Mouse (Mus musculus) central nervous system, embryonic 11.5 days (tissue): ENCODE measurements around the gene Camkv. TPM values are rescaled to one million over a fixed set of nuclear protein-coding genes. Genes with fewer than 3 reads are reported as not detected.

ENCODE experiments used
- polyA plus RNA-seq: library from polyadenylated mRNA; depleted of rRNA; stranded (reverse); fragments of >200 nt; gene quantifications from 2 replicates; pipeline ENCODE4 v1.2.3, GENCODE M21; 2012; rRNA removed

Gene Camkv
- polyA plus RNA-seq, result 11.2 and 14.5 TPM in 2 replicates

DNA sequence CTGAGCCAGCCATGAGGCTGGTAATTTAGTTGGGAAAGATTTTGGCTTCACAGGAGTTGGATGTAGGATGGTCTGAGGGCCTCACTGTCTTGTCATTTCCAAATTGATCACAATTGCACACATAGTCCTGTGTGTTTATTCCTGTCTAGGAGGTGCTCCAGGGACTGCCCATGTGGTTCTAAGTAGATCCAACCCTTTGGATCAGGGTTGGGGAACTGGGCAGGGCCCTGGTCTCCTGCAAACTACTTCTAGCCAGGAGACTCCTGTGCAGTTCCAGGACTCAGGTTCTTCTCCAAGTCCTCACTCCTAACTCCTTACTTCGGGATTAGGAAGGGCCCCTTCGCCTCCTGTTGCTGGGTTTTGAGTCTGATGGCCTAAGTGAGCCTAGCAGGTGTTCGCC is at the start of gene Camkv:
Gene Camkv, plus strand, starts transcription at position 301 of the 400 bp plus-strand sequence.

GRCm38 (mm10) chr9:107887804-107888266 is 47.6 kb upstream of the Camkv start, which contains the start of gene Mon1a:
Mon1a (plus strand) TSS chr9:107888151.

DNA sequence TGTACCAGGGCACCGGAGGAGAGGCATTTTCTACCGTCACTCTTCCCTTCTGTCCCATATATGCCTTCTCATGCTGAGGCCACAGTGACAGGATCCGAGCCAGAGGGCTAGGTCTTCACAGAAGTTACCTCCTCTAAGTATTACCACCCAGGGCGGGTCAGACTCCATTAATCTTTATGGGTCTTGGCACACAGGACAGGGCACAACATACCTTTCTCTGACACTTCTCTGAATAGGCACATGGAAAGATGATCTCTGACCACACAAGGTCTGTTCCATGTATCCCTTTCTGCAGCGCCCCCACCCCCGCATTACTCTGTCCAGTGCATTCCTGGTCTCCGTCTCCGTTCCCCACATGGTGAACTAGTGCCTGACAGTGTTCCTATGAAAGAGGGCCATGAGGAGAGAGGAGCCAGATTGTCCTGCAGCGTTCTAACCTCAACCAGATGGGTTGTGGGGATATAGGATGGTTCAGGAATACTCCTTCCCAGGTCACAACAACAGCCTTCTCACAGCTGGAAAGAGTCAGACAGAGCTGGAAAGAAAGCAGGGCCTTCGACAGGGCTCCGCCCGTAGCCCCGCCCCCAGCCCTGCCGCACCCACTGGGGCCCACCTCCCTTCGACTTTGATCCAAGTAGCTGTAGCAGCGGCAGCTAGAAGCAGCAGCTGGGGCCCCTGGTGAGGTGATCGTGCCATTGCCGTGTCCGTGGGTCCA is 29.1 kb upstream of the Camkv start, which contains the start of gene Mst1r:
Gene Mst1r, plus strand, starts transcription at position 622 of the 715 bp plus-strand sequence.

DNA sequence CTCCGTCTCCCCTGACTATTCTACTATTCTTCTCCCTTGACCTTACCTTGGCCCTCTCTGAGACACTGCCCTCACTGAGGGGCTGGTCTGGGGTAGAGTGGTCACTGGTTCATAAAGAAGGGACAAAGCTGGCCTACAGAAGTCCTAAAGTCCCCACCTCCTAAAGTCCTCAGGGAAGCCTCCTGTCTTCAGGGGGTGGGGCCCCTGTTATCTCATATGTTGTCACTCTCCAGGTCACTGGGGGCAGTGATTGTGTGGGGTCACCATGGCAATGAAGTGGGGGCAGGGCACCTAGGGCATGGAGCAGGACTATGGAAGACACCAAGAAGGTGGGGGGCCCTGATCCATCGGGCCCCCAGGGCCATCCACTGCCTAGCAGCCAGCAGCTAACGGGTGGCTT is 7.3 kb upstream of the Camkv start, which contains the start of gene Actl11:
Gene Actl11, plus strand, starts transcription at position 301 of the 400 bp plus-strand sequence.

GRCm38 (mm10) chr9:107949922-107950235 is 14.4 kb downstream of the Camkv start, which contains the start of gene Traip:
Traip (plus strand) TSS chr9:107950136.

DNA sequence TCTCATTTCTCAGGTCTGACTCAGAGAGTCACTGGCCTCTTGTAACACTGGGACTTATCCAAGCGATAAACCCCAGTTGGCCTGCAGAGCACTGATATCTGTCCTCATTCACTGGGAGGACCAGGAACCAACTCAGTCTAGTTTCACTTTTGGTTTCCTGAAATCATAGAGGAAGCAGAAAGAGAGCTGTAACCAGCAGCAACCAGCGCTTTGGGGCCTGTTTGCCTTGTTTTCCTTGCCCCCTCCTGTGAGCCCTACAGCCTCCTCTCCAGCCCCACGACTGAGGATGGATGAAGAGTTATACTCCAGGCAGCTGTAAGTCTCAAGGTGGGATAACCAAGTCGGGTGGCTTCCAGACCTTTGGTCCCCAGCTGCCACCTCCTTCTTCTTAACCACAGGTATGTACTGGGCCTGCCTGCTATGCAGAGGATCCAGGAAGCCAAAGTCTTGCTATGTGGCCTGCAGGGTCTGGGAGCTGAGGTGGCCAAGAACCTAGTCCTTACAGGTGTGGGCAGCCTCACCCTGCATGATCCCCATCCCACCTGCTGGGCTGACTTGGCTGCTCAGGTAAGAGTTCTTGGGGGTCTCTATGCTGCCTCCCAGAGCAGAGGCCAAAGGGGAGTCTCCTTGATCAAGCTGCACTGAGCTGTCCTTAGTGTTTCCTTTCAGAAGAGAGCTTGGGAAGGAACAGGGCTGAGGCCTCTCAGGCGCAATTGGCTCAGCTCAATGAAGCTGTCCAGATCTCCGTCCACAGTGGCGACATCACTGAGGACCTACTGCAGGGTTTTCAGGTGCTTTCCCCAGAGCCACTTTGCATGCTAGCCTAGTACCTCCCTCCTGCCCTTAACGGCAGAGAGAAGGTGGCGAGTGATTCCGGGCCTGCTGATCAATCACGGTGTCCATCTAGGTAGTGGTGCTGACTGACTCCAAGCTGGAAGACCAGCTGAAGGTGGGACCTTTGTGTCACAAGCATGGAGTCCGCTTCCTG is 40.2 kb downstream of the Camkv start, which contains the start of gene Uba7:
Gene Uba7, plus strand, starts transcription at position 107 of the 988 bp plus-strand sequence.

GRCm38 (mm10) chr9:107982681-107983346 is 47.3 kb downstream of the Camkv start, which contains the start of gene Gm20661:
Gm20661 (plus strand) TSS chr9:107983058.

GRCm38 (mm10) chr9:107985131-107986119 is 50.0 kb downstream of the Camkv start, which contains the start of gene Inka1:
Inka1 (minus strand) TSS chr9:107985879.

DNA sequence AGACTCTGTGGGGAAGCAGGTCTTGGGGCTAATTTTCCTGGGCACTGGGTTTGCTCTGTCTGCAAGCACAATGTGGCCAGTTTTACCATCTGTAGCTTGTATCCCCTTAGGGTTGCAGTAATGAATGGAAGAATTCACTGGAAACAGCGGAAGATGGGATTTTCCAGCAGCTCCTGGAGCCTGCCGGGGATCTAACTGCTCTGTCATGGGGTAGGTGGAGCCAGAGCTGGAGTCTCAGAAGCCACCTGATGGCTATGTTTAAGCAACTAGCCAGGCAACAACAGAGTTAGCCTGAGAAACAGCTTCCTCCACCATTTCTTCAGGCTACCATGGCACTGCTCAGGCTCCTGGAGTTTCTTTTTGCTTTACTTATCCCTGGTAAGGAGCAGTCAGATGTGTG is 56.7 kb downstream of the Camkv start, which contains the start of gene Cdhr4:
Gene Cdhr4, plus strand, starts transcription at position 301 of the 400 bp plus-strand sequence.

GRCm38 (mm10) chr9:107996049-107996448 is 60.6 kb downstream of the Camkv start, which contains the start of gene Gm20662:
Gm20662 (plus strand) TSS chr9:107996349.

Other genes starting within 250 kb of the Camkv start
- gene Sema3f, start 225.2 kb upstream of the Camkv start, polyA plus RNA-seq, result 65.6 and 115 TPM in 2 replicates
- gene Rbm5, start 164.7 kb upstream of the Camkv start, polyA plus RNA-seq, result 180 and 206 TPM in 2 replicates
- gene Rbm6, start 62.4 kb upstream of the Camkv start, polyA plus RNA-seq, result 98.8 and 117 TPM in 2 replicates
- gene Mon1a, start 47.5 kb upstream of the Camkv start, polyA plus RNA-seq, result 11.7 and 16.7 TPM in 2 replicates
- 2.6 and 5.0 TPM in 2 replicates for gene Mst1r, start 28.8 kb upstream of the Camkv start, polyA plus RNA-seq
- not detected in 2 replicates for gene Actl11, start 7.2 kb upstream of the Camkv start, polyA plus RNA-seq
- gene Traip, start 14.5 kb downstream of the Camkv start, polyA plus RNA-seq, result 17.5 and 37.1 TPM in 2 replicates
- gene Uba7, start 39.8 kb downstream of the Camkv start, polyA plus RNA-seq, result 13.7 and 17.7 TPM in 2 replicates
- 1.9 and 5.9 TPM in 2 replicates for gene Gm20661, start 47.4 kb downstream of the Camkv start, polyA plus RNA-seq
- 31.0 and 53.6 TPM in 2 replicates for gene Inka1, start 50.2 kb downstream of the Camkv start, polyA plus RNA-seq
- 9.7 and 21.1 TPM in 2 replicates for gene Cdhr4, start 56.8 kb downstream of the Camkv start, polyA plus RNA-seq
- 0.68 and 4.3 TPM in 2 replicates for gene Gm20662, start 60.7 kb downstream of the Camkv start, polyA plus RNA-seq
- gene Ip6k1, start 66.8 kb downstream of the Camkv start, polyA plus RNA-seq, result 70.0 and 86.6 TPM in 2 replicates
- gene Gmppb, start 113.6 kb downstream of the Camkv start, polyA plus RNA-seq, result 16.1 and 20.8 TPM in 2 replicates
- gene Amigo3, start 117.5 kb downstream of the Camkv start, polyA plus RNA-seq, result 1.9 and 2.9 TPM in 2 replicates
- gene Mst1, start 144.8 kb downstream of the Camkv start, polyA plus RNA-seq, result 0.83 and 0.87 TPM in 2 replicates
- 56.8 and 62.6 TPM in 2 replicates for gene Rnf123, start 147.7 kb downstream of the Camkv start, polyA plus RNA-seq
- 65.8 and 71.6 TPM in 2 replicates for gene Apeh, start 158.9 kb downstream of the Camkv start, polyA plus RNA-seq